Mouse (Mus musculus) lung, adult 18-20 months (tissue): ENCODE data around the gene Klrb1.
A peak's percentile ranks its signal among the peaks of the same experiment; 100 is the strongest.
"Not testable (repeated sequence)": the region's sequence is repeated elsewhere in the genome, so short reads cannot be mapped to it uniquely, and the experiment has no call there.

Experiments used
- DNase-seq, 2 experiments: peaks; one replicate each; pipeline ENCODE4 v3.0.0; 2022; ENCODE audit warnings: mixed read lengths in 2 of 2

Klrb1 gene

DNA sequence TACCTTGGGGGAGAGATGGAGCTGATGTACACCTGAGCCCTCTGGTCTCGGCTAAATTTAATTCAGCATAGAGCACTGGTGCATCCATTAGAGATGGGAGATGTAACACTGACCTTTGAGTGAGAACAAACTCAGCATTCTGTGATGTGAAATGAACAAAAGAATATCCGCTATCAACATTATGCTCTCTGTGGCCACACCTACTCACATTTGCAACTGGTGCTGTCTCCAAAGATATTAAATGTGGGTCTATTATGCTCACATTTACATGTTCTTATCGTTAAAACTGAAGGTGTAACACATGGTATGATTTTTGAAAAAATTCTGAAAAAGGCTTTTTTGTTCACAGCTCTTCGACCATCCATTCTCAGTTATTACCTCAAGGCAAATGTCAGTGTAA is at the start of gene Klrb1:
Klrb1 (minus strand) TSS at position 101 of the 400 bp plus-strand sequence.
- no peak for DNase-seq

DNA sequence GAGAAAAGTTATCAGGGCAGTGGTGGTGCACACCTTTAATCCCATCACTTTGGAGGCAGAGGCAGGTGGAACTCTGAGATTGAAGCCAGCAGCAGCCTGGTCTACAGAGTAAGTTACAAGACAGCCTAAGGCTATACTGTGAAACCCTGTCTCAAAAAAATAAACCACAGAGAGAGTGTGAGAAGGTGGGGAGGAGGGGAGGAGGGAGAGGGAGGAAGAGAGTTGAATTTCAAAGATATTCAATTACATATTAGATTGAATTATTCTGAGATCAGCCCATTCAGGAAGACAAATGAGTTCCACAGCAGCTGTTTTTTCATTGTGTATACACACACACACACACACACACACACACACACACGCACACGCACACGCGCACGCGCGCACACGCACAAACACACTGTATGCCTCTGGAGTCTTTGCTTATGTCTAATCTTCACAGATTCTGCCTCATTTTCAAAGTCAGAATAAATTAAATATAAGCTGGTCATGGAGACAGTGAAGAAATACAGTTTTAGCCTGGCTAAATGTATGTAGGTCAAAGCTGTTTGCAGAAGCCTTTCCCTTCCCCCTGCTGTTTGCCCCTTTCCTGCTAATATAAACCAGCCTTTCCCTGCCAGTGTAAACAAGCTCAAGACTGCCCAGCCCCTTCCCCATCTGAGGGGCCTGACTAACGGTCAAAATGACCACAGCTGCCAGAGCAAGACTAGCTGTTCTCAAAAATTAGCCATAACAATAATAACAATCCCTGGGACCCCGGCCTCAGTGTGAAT is 46.8 kb upstream of the Klrb1 start:
- no peak for DNase-seq

DNA sequence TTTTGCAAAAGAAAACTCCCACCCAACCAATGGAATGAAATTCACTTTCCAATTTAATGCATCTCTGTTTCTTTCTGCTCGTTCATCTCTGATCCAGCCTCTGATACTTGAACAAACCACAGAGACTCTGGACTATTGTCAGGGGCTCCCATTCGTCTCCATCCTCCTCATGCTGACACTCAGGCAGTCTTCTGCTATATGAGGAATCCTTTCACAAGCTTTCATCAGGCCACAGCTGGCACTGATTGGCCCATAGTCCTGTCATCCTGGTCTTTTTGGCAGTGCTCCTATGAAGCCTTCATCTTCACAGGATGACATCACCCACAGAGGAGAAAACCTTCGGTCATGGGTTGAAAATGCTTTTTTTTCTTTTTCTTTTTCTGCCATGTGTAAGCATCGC is 45.2 kb upstream of the Klrb1 start:
- DNase-seq = no peak

DNA sequence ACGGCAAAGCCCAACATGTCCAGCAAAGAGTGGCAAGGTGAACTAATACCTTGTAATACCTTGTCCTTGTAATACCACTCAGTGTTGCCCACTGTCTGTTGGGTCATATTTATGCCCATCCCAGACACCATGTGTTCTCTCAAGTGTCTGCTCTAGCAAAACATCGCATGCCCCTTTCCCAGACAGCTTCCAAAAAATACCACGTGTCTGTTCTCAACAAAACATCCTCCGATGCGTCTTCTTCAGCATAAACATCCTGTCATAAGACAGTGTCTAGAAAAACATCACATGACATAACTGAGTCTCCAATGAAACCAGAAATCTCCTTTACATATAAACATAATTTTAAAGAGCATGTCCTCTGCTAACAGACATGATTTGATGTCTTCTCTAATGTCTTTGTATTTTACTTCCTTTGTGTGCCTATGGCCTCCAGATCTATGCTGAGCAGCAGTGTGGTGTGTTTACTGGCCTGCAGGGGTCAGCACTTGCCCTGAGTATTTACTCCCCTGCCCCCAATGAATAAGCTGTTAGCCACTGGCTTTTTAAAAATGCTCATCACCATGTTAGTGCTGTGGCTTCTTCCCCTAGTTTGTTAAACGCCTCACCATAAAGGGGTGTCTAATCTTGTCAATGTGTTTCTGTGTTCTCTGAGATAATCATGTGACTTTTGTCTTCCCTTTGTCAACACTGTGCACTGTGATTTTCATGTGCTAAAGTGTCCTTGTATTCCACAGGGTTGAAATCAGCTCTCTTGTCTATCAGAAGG is 43.8 kb upstream of the Klrb1 start:
- peak; percentile 45 for DNase-seq

DNA sequence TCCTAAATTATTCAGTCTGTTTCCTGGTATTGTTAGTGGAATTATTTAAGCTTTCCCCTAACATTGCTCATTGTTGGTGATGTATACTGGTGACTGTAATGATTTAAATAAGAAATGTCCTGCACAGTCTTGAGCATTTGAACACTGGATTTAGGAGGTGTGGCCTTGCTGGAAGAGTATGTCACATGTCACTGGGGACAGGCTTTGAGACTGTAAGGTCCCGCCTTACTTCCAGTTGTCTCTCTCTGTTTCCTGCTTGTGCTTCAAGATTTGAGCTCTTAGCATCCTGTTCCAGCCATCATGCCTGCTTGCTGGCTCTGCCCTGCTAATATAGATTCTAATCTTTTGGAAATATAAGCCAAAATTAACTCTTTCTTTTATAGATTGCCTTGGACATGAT is 42.4 kb upstream of the Klrb1 start:
- no peak for DNase-seq

DNA sequence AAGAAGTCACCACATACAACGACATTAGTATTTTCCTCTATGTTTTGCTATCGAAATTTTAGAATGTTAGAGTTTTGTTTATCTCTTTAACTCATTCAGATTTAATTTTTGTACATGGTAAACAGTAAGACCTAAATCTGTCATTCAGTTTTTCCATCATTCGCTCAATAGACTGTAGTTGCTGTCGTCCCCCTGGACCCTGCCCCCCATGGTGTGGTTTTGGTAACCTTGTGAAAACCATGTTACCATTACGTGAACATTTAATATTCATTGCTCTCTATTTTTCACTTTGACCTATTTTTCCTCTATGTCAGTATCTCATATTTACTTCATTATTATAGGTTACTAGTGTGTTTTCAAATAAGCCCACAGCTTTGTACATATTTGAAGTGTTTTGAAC is 41.7 kb upstream of the Klrb1 start:
- no peak for DNase-seq

DNA sequence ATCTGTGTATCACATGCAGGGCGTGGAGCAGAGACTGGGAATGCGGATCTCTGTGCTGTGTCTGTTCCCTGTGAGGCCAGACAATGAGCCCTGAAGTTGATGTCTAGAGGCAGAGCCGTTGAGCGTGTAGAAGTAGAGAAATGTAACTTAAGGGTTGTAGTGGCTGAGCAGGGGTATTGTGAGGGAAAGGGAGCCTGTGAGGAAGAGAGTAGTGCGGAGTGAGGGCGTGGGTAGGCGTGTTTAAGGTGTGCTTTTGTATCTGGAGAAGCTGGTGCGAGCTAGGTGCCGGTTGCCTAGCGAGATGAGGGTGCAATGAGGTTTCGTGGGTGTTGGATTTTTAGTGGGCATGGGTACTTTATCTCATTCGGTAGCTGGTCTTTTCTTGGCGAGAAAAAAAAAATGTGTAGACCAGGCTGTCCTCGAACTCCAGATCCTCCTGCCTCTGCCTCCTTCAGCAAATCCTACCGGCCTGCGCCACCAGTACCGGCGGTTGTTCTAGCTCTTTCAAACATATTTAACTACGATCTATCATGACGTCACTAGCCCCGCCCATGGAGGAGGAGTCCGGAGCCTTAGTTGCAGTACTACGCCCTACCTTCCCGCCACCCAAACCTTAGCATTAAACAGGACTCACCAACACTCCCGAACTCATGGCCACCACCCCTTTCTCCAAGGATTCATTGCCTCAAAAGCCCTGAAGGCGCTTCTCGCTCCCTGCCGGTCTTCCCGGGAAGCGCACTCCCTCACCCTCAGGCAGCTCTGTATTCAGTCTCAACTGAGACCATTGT is 41.1 kb upstream of the Klrb1 start:
- DNase-seq = peak; percentile 97 to 99

DNA sequence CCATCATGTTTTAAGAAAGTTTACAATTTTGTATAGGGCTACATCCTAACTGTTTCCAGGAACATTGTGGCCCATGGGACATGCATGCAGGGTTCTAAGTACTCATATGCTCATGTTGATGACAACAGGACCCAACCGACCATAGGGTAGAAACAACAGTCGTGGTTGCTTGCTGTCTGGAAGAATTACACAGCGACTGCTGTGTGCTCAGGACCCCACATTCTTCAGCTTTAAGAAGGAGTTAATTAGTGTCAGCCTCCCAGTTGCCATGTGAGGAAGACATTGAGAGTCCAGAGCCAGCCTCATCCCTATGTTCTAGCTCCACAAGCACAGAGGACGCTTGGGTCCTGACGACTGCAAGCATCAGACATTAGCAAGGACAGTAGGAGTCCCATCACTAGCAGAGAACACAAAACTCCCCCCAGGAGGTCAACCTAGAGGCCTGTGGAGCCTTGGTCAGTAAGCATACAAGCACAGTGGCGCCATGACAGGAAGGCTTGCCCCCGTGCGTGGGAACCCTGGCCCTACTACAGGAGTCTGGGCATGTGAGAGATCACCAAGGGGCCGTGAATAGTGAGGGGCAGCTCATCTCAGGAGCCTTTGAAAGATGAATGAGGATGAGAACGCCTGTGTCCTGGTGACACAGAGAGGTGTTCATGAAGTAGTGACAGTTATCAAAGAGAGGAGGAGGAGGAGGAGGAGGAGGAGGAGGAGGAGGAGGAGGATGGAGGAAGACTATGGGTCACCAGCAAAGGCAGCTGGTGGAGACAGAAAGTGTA is 40.2 kb upstream of the Klrb1 start:
- DNase-seq = not testable (repeated sequence)

DNA sequence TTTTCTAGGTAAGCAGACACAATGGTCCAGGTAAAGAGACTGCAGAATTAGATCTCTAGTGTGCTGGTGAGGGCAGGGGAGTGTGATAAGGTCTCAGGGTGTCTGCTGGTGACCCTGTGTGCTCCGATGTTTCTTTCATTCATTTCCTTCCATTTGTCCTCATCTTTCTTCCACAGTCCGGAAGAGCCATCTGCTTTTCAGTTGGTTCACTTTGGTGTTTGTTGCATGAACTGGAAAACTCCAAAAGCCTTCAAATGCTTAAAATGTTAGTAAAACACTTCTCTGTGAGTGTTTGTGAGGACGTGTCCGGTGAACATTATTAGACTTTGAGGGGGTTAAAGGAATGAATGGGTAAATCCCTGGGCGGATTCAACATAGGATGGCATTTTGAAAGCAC is 38.3 kb upstream of the Klrb1 start:
- DNase-seq = no peak

DNA sequence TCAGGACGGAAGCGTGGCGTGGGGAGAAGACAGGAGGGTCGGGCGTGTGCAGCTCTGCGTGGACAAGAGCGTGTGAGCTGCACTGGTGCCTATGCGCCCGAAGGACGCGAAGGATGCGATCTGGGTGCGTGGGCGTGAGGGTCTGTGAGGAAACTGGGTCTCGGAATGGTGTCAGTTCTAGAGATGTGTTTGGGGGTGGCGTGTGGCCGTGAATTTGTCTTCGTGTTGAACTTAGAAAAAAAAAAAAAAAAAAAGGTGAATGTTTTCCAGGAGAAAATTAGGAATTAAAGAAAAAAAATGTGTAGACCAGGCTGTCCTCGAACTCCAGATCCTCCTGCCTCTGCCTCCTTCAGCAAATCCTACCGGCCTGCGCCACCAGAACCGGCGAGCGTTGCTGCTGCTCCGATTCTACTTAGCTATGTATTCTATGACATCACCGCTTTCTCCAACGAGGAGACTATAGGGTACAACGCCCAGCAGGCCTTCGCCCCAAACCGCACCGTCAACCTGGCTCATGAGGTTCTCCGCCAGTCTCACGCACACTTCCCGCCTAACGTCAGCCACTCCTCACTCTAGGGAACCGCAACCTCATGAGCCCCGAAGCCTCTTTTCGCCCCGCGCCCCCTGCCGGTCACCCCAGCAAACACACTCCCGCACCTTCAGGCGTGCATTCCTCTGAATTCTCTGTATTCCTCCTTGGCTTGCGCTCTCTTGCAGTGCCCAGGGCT is 37.7 kb upstream of the Klrb1 start:
- peak; percentile 86 to 87 for DNase-seq

DNA sequence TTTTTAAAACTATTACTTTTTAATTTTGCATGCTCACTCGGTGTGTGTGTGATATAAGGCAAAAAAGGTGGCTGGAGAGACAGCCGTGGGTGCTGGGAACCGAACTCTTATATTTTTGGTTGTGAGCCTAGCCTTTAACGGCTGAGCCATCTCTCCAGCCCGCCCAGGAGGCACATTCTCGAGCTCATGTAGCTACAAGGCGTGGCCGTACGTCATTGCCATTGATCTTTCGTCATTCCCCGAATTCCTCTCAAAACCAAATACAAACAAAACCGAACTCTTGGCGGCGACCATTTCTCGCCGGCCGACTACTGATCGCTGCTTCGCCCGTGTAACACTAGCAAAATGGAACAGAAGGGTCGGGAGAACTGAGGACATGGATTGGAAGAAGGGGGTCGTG is 37.2 kb upstream of the Klrb1 start:
- peak; percentile 93 for DNase-seq

DNA sequence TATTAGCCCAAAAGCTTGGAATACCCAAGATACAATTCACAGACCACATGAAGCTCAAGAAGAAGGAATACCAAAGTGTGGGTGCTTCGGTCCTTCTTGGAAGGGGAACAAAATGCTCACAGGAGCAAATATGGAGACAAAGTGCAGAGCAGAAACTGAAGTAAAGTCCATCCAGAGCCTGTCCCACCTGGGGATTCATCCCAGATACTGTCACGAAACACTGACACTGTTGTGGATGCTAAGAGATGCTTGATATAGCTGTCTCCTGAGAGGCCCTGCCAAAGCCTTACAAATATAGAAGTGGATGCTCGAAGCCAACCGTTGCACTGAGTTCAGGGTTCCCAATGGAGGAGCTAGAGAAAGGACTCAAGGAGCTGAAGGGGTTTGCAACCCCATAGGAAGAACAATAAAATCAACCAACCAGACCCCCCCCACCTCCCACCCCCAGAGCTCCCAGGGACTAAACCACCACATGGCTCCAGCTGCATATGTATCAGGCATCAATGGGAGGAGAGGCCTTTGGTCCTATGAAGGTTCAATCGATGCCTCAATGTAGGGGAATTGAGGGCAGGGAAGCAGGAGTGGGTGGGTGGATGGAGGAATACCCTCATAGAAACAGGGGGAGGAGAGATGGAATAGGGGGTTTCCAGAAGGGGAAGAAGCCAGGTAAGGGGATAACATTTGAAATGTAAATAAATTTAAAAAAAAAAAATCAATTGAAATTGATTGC is 36.5 kb upstream of the Klrb1 start:
- DNase-seq = no peak

DNA sequence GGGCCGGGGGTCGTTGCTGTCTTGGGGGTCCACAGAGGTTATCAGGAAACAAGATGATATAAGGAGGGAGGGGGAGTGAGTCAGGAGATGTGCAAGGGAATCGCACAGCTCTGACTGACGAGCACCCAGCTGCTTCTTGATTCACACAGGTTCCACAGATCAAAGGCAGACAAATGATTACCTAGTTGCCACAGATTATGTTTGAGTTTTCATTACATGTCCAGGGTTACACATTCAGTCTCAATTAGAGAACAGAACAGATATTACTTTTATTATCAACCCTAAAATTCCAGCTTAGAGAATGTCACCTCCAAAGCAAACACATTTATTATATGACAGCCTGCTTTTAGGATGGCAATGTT is 32.5 kb upstream of the Klrb1 start:
- DNase-seq = not testable (repeated sequence)

DNA sequence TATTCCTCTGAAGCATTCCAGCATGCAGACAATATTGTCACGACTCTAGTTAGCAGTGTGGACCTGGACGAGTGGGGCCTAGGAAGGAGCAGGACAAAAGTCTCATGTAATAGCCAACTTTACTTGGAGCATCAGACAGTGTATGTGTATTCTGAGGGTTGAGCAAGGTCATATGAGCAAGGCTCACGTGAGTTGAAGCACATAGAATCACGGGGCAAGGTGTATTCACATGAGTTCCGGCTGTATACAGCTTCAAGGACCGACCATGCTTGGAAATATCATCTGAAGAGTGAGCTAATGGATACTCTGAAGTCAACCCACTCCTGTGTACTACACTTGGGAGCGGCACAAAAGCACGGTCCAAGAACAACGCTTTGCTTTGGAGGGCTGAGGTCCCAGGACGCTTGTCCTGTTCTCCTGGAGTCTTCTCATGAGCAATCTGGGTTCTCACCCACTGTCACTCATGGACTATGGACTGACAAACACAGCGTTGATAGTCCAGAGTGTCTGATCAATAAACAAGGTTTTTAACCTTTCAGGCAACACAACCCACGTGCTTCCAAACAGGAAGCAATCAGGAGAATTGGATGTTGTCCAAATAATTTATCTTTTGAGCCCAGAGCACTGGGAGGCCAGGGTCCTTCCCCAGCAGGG is 32.0 kb upstream of the Klrb1 start:
- not testable (repeated sequence) for DNase-seq

DNA sequence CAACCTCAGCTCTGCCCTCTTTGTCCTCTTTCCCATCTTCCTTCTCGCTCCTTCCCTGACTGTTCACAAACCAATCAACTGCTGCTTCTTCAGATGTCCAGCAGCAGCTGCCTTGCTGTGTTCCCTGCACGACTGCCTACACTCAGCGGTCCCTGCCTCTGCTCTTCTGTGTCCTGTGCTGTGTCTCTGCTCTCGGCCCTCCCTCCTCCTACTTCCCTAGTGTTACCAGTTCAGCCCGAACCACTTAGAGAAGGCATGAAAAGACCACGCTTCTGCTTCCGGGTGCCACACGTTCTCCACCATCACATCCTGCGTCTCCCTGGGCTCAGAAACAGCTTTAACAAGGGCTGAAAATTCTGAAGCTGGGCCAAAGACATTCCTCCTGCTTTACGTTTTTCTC is 31.4 kb upstream of the Klrb1 start:
- DNase-seq = peak in 1 of 2 experiments; percentile 14

DNA sequence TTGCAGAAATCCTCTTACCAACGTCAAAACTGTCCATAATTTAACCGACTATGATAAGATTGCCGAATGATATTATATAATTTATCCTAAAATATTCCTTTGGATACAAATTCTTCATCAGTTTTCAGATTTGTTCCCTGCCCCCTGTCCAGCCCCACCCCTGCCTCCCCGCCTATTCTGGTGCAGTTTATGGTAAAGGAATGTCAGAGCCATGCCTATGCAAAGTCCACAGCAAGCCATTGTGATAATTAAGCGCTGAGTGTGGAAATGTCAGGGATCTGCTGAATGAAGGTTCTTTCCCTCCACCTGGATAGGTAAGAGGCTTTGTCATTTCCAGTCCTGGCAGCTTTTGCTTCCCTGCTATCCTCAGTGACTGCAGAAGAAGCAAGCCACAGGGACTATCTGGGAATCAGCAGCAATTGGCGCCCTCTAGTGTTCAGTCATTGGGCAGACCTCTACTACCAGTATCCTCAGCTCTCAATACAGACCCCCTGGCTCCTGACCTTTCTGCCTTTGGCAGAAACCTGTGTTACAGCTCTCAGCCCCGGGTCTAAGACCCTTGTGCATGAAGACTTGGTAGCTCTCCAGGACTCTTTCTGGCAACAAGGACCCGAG is 30.9 kb upstream of the Klrb1 start:
- peak; percentile 77 to 85 for DNase-seq

DNA sequence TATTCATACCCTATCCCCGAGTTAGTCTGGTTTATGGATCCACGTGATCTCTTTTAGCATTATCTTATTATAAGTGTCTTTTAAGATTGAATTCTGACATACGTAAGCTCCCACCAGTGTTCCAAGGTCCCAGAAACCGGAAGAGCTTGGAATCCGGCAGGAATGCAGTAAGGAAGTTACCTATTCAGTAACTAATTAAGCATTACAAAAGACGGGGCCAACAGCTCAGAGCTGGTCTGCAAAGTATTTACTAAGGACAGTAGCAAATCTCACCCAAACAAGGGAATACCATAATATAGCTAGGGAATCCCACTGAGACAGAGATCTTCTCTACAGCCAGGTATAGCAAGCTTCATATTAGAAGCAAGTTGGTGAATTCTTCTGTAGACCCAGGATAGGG is 24.1 kb upstream of the Klrb1 start:
- not testable (repeated sequence) for DNase-seq

DNA sequence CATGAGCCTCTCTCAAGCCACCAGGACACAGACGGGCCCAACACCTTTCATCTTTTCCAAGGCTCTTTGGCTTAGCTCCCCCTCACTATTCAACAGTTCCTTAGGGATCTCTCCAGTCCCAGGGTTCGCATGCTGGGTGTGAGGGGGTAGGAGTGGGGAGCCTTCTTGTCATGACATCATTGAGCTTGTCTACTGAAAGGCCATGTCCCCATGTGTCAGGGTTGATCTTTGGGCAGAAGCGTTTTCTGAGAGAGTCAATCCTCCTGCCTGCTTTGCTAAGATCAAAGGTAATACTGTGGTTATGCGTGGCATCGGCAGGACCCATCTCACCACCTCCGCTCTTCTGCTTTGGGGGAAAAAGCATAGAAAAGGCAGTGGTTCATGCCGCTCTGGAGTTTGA is 14.6 kb upstream of the Klrb1 start:
- no peak for DNase-seq

DNA sequence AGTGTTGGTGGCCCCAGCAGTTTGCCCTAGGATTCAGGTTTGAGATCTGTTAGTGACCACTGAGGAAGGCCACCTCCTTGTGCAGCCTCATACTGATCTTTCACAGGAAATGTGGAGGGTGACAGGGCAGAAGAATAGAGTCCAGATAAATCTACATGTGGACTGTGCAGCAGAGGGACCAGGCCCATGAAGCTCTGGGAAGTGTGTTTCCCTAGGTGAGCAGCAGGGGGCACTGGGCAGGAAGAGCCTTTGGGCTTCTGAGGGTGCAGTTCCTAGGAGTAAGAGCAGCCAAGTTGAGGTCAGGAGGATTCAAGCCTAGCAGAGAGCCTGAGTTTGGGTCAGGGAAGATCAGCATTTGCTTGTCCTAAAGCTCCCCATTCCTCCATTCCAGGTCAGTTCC is 13.2 kb upstream of the Klrb1 start:
- DNase-seq = peak; percentile 26 to 39

DNA sequence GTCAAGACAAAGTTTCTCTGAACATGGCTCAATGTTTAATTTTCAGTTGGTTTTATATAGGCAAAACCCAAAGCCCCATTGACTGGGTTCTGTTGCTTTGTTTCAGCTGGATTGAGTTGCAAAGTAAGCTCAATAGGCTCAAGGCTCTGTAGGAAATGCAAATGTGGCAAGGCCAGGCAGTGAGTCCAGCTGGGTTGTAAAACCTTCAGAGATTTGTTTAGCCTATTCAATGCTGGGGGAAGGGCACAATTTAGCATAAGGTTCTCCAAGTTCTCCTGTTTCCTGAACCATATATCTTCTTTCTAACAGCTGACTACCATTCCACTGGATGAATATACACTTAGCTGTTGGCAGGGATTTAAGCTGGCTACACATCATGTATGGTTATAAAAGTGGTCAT is 12.0 kb upstream of the Klrb1 start:
- no peak for DNase-seq
